Mouse (Mus musculus): ENCODE data around the gene Lrrn3.
A peak's percentile ranks its signal among the peaks of the same experiment; 100 is the strongest.

The Lrrn3 gene

GRCm38 (mm10) chr12:41486331-41486730 lies at the start of gene Lrrn3:
Gene Lrrn3, minus strand, starts transcription at chr12:41486431.
- no peak for DNase-seq (ENCODE audit: low read depth, low spot score)

DNA sequence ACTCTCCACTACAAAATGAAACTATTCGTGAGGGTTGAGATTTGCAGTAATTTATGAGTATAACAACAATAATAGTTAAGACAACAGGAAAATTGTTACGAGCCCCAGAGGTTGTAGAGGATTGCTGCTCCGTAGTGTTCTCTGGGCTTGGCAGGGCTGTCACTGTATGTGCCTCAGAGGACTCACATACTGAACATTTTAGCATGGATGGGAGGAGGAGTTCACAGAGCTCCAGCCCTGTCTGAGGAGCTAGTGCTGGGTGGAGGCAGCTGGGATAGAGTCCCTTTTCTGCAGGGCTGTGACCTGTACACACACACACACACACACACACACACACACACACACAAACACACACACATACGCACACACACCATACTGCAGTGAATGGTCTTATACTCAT lies 42.2 kb upstream of the Lrrn3 start:
- no peak for DNase-seq (ENCODE audit: low read depth, low spot score)

DNA sequence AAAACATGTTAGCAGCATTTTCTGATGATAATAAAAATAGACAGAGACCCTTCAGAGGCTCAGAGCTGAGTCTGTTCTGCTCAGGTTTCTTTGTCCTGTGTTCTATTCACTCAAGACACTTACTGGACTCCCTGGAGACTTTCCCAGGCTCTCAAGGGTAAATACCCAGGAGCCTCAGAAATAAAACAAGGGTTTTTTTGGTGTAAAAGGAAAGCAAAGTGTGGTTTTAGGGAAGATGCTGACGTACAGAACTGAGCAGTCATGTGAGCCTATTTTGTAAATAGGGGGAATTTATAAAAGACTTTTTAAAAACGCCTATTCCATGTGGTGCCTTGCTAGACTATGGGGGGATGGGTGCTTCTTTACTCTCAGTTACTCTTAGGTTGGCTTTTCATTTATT lies 40.5 kb upstream of the Lrrn3 start:
- DNase-seq (ENCODE audit: low read depth, low spot score) = no peak

GRCm38 (mm10) chr12:41521671-41522070 lies 35.4 kb upstream of the Lrrn3 start:
- no peak for DNase-seq (ENCODE audit: low read depth, low spot score)

DNA sequence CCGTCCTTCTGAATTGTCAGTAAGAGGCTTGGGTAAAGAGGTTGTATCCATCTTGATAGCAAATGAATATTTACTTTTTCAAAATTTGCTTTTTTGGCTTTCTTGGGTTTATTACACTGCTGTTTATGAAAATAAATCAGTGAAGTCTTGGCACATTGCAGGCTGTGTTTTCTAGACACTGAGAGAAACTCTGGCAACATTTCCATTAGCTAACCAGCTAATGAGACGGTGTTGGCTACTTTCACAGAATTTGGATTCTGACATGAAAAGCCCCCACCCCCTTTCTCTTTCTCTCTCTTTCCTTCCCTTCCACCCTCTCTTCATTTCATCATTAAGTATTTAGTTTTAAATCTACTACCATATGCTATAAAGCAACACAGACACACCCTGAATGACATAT lies 34.1 kb upstream of the Lrrn3 start:
- DNase-seq (ENCODE audit: low read depth, low spot score) = no peak

DNA sequence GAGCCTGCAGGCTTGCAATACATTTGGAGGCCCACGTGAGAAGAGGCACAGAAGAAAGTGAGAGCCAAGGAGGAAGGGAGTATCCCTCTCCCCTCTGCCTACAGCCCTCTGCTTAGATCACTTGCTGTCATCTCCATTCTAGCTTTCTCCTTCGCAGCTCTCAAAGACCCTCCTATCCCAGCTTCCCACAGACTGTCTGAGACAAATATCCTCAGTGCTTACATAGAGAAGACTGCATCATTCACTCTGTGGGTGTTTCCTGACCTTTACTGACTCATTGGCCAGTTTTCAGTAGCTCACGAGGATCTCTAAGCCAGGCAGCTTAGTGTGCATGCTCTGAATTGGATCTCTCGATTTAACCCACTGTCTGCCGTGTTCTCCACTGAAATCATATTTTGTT lies 32.7 kb upstream of the Lrrn3 start:
- DNase-seq (ENCODE audit: low read depth, low spot score) = no peak

DNA sequence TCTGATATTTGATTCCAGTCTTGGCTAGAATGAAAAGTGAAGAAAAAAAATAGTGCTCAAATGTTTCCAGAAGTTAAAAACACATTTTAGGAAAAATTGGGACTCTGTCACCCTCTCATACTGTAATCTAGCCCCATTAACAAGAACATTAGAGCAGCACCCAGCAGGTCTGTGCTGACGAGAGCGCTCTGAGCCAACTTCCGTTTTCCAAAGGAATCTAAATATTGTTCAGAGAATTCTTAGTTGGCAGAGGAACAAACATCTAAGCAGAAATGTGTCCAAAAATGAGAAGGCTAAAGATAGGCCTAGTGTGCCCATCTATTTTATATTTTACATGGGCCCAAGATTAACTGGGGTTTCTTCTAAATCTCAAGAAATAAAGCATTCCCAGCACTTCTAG lies 24.4 kb upstream of the Lrrn3 start:
- no peak for DNase-seq (ENCODE audit: low read depth, low spot score)

- no peak for DNase-seq (ENCODE audit: low read depth, low spot score)
Observed at GRCm38 (mm10) chr12:41508610-41509009, 22.4 kb upstream of the Lrrn3 start.

- peak; percentile 59 for DNase-seq (ENCODE audit: low read depth, low spot score)
Observed at GRCm38 (mm10) chr12:41500049-41500820, 14.0 kb upstream of the Lrrn3 start.

DNA sequence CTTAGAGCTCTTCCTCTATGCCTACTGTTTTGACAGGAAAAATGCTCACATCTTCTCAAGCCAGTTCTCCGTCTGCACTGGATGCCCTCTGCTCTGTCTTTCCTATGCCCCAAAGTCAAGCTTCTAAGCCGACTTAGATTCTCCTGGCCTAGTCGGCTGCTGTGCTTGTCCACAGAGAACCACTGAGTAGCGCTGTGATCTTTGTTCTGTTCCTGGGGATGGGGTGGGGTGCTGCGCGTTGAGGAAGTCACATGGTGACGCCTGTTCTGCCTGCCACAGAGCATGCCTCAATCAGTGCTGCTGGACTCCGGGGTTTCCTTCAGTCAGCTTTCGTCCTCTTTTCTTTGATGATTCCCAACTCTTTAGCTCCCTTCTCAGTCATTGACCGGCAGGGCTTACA lies 8.4 kb upstream of the Lrrn3 start:
- peak; percentile 19 for DNase-seq (ENCODE audit: low read depth, low spot score)

- DNase-seq (ENCODE audit: low read depth, low spot score) = peak; percentile 60
Observed at GRCm38 (mm10) chr12:41487005-41487404, 774 bp upstream of the Lrrn3 start.

GRCm38 (mm10) chr12:41485512-41486215 lies 567 bp downstream of the Lrrn3 start:
- DNase-seq (ENCODE audit: low read depth, low spot score) = no peak

GRCm38 (mm10) chr12:41484689-41485511 lies 1.3 kb downstream of the Lrrn3 start:
- peak; percentile 7 for DNase-seq (ENCODE audit: low read depth, low spot score)

GRCm38 (mm10) chr12:41483593-41484451 lies 2.4 kb downstream of the Lrrn3 start:
- DNase-seq (ENCODE audit: low read depth, low spot score) = peak; percentile 7

- no peak for DNase-seq (ENCODE audit: low read depth, low spot score)
Observed at GRCm38 (mm10) chr12:41483091-41483592, 3.1 kb downstream of the Lrrn3 start.

DNA sequence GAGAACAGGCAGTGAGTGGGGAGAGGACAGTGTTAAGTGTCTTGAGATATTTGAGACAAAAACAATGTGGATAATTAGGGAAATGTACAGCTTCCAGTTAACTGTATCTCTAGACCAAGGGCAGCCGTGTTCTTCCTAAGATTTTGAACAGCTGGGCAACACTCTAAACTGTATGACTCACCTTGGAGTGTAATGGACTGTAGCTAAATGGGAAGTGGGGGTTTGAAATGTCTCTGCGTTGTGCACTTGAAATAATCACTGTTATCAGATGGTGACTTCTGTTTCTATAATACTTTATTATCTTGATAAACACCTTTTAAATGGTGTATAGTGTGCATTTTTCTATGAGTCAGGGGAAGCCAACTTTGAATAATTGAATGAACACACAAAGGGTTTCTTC lies 4.7 kb downstream of the Lrrn3 start:
- DNase-seq (ENCODE audit: low read depth, low spot score) = no peak

GRCm38 (mm10) chr12:41469096-41469801 lies 17.0 kb downstream of the Lrrn3 start:
- no peak for DNase-seq (ENCODE audit: low read depth, low spot score)

- DNase-seq (ENCODE audit: low read depth, low spot score) = no peak
Observed at GRCm38 (mm10) chr12:41468374-41468991, 17.7 kb downstream of the Lrrn3 start.

GRCm38 (mm10) chr12:41438446-41438845 lies 47.8 kb downstream of the Lrrn3 start:
- no peak for DNase-seq (ENCODE audit: low read depth, low spot score)

Data from CD4-positive helper T cell, adult 2 months (primary cell).